Mouse (Mus musculus) right cerebral cortex, postnatal 25 days (tissue): Measurements from ENCODE around the gene Ints14.

Experiments
- DNase-seq: peaks from one replicate; pipeline ENCODE4 v3.0.0; 2022

The Ints14 gene

GRCm38 (mm10) chr9:64960117-64960977, at the start of gene Ints14:
Gene Ints14, plus strand, starts transcription at chr9:64960905.
- DNase-seq, result peak; percentile 94

DNA sequence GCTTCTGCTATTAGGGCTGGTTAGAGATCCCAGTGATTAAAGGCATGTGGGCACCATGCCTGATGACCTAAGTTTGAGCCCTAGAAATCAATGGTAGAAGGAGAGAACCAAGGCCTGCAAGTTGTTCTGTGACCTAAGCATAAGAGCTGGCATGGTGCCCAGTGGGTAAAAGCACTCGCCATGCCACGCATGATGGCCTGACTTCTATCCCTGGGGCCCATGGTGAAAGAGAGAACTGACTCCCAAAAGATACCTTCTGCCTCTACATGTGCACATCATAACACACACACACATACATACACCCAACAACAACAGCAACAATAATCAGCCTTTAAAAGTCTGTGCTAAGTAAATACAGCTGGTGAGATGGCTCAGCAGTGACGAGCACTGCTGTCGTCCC, 47.3 kb upstream of the Ints14 start:
- no peak for DNase-seq

DNA sequence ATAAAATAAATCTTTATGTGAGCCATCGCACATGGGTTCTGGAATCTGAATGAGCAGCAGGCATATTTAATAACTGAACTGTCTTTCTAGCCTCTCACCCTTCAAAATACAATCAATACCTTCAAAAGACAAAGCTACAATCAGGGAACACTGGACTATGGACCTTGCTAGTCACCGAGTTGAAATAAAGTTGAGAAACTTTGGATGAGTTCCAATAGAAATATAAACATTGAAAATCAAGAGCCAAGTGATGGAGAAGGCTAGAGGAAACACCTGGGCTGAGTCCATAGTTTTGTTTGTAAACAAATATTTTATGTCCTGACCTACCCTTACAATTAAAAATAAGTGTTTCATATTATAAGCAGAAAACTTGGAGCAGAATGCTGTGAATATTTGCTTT, 46.7 kb upstream of the Ints14 start:
- no peak for DNase-seq

DNA sequence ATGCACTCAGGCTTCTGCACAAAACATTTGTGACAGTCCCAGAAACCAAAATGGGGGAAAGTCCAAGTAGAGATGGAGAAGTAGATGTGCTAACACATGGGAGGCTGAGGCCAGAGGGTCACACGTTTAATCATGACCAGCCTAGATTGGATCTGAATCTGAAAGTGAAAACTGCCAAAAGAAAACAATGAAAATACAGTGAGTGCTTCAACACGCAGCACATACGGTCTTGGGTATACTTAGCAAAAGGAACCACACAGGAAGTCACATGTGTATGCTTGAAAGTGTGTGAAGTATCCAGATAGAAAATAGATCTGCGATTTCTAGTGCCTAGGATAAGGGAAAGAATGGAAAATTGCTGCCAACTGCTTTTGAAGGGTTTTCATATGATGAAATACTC, 46.1 kb upstream of the Ints14 start:
- DNase-seq, result no peak

- DNase-seq, result no peak
These were observed 42.1 kb upstream of the Ints14 start for GRCm38 (mm10) chr9:64918560-64918959.

GRCm38 (mm10) chr9:64925771-64926170, 34.9 kb upstream of the Ints14 start:
- no peak for DNase-seq

DNA sequence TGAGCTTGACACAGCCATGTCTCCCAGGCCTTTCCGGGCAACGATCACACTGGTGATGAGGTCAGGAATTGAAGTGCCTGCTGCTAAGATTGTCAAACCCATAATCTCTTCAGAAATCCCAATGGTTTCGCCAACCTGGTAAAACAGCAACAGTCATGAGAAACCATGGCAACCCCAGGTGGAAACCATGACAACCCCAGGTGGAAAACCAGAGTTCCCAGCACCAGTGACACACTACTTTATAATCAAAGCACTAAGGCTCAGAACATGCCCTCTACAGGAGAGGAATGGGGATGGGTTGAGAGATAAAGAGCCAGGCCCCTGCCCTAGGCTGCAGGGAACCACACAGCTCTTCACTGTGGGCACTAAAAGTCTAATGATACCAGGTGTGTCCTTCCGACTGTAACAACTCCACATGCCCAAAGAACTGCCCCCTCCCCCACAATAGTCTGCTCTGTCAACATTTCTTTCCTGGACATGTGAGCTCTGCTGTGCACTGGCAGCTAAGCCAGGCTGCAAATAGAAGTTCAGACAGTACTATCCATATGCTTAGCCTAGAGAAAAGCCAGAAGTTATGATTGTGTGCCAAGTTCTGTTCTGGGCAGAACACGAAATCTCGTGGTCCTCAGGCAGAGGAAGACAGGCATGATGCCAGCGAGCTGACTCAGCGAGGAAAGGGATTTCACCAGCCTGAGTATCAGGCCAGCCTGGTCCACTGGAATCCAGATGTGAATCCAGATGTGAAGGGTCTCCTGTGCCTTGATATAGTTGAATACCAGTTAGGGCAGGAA, 34.3 kb upstream of the Ints14 start:
- DNase-seq, result peak; percentile 77

- no peak for DNase-seq
These were observed 30.4 kb upstream of the Ints14 start for GRCm38 (mm10) chr9:64930256-64930655.

GRCm38 (mm10) chr9:64931751-64932610, 28.7 kb upstream of the Ints14 start:
- DNase-seq, result no peak

DNA sequence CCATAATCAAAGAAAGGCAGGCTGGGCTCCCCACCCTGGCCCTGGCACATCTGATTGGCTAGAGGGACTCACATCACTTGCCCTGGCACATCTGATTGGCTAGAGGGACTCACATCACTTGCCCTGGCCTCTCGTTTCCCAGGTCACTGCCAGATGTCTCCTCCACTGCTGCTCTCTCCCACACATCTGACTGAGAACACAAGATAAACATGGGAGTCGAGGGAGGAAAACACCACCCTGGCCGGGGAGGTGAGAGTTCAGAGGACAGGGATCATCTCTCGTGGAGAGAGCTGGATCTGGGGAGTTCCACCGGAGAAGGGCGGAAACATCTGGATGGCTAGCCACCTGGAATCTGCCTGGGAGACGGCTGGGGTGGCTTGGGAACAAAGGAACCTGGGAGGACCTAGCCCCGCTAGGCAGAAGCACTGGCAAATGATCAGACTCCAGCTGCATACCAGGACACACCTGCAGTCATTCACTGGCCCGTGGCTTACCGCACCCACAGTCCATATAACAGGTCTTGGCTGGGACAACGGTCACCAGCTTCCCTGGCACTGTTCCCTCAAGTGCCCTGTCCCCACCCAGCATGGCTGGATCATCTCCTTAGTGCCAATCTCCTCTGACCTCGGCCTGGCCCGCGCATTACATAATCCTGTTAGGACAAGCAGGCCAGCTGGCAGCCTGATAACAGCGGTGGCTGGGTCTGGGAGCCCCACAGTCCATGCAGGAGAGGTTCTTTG, 26.5 kb upstream of the Ints14 start:
- DNase-seq, result no peak

DNA sequence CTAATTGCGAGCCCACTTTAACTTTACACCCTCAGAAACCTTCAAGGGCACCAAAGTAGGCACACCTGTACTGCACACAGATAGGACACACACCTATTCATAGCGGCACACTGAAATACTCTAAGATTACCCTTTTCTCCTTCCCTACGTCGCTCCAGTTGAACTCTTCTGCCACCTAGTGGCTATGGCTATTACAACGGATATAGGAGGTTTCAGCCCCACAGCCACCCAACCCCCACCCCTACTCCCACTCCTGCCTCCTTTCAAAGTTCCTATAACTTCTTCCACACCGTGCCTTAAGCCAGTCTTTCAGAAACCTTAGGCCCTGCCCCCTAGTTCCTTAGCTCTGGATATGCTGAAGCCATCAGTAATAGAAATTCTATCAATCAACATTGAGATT, 24.2 kb upstream of the Ints14 start:
- no peak for DNase-seq

DNA sequence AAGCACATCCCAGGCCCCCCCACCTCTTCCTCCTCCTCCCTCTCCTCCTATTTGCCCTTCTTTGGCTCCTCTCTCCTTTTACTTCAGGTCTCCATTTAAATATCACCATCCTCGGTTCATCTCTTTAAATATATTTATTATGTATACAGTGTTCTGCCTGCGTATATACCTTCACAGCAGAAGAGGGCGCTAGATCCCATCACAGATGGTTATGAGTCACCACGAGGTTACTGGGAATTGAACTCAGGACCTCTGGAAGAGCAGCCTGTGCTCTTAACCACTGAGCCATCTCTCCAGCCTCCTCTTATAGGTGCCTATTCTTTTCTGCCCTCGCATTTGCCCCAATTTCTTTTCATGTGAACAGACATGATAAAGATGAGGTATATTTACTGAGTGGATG, 23.2 kb upstream of the Ints14 start:
- DNase-seq, result no peak

- no peak for DNase-seq
These were observed 22.2 kb upstream of the Ints14 start for GRCm38 (mm10) chr9:64938535-64938934.

- DNase-seq, result no peak
These were observed 21.4 kb upstream of the Ints14 start for GRCm38 (mm10) chr9:64939281-64939680.

GRCm38 (mm10) chr9:64939790-64940189, 20.9 kb upstream of the Ints14 start:
- DNase-seq, result no peak

DNA sequence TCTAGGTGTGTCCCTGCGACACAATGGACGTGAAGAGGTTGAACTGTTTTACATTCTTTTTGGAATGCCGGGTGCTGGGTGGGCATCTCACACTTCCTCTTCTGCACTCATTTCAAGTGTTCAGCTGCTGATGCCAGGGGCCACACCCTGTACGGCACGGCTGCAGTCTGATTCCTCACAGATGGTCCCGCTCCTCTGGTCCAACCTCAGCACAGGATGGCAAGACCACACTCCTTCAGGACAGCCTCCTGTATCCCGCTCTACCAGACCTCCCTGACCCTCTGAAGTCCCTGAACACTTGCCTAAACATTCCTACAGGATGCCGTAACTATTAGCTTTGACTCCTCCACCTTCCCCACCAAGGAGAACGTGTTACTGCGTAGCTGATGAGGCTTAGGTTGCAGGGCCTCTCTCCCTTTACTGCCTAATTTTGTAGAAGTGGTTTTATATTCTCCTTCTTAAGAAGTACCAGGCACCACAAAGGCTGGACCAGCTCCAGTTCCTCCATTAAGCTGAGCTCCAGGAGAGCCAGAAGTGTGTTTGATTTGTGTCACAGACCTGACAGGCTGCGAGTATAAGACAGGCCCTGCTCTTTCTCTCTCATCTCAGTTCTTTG, 19.9 kb upstream of the Ints14 start:
- no peak for DNase-seq

DNA sequence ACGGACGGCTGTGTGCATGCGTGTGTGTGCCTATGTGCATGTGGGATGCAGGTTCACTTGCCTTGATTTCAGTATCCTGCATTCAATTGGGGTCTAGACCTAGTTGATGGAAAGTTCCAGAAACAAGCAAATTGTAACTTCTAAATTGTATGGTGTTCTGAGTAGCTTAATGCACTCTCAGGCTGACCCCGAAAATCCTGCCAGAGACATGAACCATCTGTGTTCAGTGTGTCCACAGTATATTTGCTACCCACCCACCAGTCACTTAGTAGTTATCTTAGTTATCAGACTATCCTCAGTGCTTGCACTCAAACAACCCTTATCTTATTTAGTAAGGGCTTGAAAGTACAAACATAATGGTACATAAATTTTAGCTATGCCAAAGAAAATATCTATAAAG, 19.1 kb upstream of the Ints14 start:
- DNase-seq, result no peak

GRCm38 (mm10) chr9:64943997-64944396, 16.7 kb upstream of the Ints14 start:
- DNase-seq, result no peak

GRCm38 (mm10) chr9:64947483-64948095, 13.1 kb upstream of the Ints14 start:
- DNase-seq, result no peak

DNA sequence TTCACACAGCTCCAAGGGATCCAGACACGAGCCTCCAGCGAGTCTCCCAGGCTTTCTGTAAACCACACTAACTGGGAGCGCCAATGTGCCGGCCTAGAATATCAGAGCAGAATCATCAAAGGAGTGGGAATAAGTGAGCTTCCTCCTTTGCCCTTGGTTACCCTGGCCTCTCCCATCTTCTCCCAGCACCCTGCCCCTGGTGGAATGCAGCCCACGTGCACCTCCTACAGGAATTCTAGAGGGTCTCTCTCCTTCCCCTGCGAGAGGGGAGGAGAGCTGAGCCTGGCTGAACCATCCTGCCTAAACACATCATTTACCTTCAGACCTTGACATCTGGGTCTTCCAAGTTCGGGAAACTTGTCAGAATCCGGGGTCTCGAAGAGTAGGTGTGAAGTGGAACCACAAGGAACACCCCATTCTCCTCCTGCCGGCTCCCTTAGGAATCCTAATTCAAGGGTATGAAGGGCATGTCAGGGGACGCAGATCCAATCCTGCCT, 9.5 kb upstream of the Ints14 start, which contains the start of gene Slc24a1:
Gene Slc24a1, minus strand, starts transcription at position 447 of the 497 bp plus-strand sequence.
- DNase-seq, result no peak

DNA sequence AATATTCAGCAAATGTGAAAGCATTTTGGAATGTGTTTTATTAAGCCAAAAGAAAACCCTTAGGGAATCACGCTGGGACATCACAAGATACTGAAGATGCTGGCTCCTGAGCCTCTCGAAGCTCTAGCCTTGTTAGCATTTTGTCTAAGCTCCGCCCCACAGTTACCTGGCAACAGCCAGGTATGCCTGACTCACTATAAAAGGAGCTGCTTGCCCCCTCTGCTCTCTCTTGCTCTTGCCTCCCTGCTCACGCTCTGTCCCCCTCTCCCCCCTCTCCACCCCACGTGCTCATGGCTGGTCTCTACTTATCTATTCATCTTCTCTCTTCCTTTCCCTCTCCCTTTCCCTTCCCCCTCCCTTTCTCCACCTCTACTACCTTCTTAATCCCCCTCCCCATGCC, 8.7 kb upstream of the Ints14 start:
- no peak for DNase-seq
